Mouse (Mus musculus) layer of hippocampus, postnatal 36 days (tissue): ENCODE data around the gene Cuedc2. TPM values are rescaled to one million over a fixed set of nuclear protein-coding genes. Genes with fewer than 3 reads are reported as not detected.

ENCODE experiments used
- DNase-seq, 2 experiments: peaks; one replicate each; pipeline ENCODE4 v3.0.0; 2022
- total RNA-seq, 2 experiments: library from RNA; stranded (reverse); gene quantifications; 2 replicates each; pipeline ENCODE4 v1.2.3; 2021

Gene Cuedc2
- total RNA-seq, 2 experiments from 2014 or later = 164 to 167 TPM

- no peak for DNase-seq
These were observed 31.7 kb downstream of the Cuedc2 start for GRCm38 (mm10) chr19:46306751-46307289.

DNA sequence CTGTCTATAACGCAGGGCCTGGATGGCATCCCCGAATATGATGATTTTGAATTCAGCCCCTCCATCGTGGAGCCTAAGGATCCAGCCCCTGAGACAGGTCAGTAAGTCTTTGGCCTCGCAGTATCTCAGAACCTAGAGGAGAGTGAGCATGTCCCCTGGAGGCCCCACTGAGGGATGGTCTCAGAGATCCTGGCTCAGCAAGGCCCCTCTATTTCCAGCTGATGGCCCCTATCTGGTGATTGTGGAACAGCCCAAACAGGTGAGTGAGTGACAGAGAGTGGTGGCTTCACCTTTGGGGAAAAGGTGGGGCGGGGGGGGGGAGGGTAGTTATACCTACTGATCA, 32.3 kb downstream of the Cuedc2 start:
- no peak for DNase-seq

DNA sequence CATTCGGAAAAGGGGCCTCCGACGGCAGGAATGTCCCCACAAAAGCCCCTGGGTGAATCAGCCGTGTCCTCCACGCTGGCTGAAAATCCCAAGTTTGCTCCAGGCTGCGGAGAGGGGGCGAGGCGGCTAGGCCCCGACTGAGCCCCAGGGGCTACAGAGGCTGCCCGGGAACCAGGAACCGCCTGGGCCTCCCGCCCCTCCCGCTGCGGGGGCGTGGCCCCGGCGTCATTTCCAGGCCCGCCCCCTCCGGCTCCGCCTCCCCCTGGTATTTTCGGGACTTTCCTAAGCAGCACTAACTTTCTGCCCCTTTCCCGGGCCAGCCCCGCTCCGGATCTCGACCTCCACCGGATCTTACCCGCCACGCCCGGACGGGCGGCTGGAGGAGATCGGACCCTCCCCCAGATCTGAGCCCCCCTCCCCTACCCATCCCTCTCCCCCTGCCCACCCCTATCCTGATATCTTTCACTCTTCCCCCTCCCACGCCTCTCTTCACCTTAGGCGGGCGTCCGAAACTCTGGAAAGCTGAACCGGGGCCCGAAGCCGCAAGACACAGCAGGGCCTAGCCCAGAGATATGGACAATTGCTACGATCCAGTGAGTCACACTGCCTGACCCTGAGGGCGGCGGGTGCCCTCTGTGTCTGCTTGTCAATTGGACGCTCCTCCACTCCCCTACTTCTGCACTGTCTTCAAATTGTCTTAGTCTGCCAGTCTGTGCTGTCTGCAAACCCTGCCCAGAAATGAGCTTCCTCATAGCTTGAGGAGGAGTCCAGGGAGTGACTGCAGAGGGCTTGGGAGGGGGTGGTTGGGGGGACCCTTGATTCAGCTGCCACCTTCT, 32.9 kb downstream of the Cuedc2 start:
- DNase-seq = peak; percentile 68 to 73

DNA sequence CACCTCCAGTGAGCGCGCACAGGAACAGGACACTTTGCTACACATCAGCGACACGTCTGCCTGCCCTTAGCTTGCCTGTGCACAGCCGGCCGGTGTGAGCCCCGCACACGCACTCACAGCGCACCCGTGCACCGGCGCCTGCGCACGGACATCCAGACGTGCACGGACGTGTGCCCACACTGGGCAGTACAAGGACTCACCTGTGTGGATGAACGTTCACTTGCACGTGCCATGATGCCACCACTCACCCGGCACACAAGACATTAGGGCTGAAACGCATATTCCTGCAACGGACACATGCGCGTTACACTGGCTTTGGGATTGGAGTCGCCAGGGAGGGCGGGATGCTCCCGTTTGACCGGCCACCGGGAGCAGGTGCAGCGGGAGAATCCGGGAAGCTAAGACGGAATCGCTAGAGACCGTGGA, 33.6 kb downstream of the Cuedc2 start:
- no peak for DNase-seq

DNA sequence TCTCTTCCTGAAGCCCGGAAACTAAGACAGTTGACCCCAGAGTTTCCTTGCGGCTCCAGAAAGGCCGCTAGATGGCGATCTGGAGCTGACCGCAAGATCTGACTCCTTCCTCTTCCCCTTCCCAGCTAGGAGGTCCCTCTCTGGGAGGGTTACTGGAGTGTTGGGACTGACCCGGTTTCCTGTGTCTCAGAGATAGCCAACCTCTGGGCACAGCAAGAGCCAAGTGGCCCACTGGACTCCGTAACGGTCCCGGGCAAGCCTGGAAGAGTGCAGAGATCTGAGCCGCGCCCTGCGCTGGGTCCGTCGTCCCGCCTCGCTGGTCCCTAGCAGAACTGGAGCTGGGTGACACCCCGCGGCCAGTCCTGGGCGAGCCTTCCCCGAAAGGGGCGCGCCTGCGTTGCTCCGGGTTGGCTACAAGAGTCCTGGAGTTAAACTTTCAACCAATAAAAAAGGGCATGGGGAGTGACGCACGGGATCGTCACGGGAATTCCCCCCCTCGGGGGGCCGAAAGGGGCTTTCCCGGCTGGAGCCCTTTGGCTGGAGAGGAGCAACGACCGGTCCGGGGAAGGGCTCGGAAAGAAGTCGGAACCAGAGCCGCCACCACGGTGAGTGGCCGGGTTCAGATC, 34.2 kb downstream of the Cuedc2 start, which contains the start of gene Nfkb2:
TSS of gene Nfkb2 (plus strand) at position 105 of the 626 bp plus-strand sequence.
- DNase-seq = peak; percentile 77 to 83

GRCm38 (mm10) chr19:46303251-46304215, 35.0 kb downstream of the Cuedc2 start:
- DNase-seq = no peak

DNA sequence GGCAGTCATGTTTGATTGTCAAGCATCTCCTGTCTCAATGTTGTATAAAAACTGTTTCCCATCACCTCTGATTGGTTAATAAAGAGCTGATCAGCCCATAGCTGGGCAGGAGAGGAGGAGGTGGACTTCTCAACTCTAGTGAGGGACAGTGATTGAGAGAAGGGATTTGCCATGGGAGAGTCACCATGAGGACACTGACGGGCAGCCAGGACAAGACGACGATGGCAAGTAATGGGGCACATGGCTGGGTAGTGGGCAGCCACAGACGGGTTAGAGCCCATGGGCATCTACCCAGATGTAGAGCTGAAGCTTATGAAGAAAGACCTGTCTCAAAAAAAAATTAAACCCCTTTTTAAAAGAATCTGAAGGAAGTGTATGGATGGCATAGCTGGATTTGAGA, 36.0 kb downstream of the Cuedc2 start:
- no peak for DNase-seq

- DNase-seq = no peak
These were observed 38.0 kb downstream of the Cuedc2 start for GRCm38 (mm10) chr19:46300294-46301045.

GRCm38 (mm10) chr19:46296938-46297337, 41.6 kb downstream of the Cuedc2 start:
- DNase-seq = no peak

DNA sequence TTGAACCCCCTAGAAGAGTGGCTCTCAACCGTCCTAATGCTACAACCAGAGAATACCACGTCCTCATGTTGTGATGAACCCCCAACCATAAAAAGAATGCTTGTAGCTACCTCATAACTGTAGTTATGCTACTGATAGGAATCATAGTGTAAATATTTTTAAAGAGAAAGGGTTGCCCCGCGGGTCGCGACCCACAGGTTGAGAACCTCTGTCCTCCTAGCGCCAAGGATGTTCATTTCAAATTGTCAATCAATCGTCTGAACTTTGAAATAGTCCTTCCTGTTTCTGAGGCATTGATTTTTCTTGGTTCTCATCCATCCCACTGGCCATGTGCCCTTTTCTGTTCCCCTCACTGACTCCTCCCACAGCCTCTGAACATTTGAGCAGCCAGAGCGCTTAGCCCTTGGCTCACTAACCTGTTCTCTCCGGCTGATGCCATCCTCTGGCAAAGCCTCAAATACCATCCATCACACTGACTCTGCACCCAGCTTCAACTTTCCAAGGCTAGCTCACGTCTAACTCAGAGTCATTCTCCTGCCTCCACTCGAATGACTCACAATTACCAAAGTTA, 47.9 kb downstream of the Cuedc2 start:
- DNase-seq = no peak

GRCm38 (mm10) chr19:46287566-46287965, 50.9 kb downstream of the Cuedc2 start:
- no peak for DNase-seq

DNA sequence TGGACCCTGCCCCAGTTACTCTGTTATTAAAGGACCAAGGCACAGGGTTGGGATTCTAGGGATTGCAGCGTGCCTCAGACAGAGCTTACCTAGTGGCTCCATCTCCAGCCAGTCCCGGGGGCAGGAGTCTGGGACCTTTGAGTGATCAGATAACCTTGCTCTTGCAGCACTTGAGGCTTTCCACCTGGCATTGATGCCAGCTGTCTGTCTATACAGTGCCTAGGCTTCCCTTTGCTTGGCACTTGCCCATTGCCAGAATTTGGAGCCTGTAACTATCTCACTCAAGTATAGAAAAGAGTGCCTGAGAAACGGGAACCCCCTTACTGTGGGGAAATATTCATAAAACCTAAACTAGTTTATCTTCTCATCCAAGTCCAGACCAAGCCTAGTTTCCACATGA, 51.6 kb downstream of the Cuedc2 start:
- no peak for DNase-seq

DNA sequence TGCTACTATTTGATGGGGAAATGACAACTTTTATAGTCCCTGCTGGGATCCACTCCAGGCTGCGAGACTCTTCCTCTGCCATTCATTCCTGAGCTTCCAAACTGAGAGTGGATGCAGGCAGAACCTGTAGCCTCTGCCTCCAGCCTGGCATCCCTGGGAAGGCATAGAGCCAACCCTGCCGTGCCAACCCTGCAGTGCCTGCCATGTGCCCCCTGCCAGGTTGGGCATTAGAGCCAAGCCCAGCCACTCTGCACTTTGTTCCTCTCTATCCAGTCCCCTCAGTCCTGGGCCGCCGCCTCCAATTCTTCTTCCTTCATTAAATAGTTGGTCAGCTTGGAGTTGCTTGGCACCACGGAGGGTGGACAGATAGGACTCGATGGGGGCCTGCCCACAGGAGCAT, 52.5 kb downstream of the Cuedc2 start:
- DNase-seq = no peak

GRCm38 (mm10) chr19:46285631-46286030, 52.9 kb downstream of the Cuedc2 start:
- DNase-seq = no peak

DNA sequence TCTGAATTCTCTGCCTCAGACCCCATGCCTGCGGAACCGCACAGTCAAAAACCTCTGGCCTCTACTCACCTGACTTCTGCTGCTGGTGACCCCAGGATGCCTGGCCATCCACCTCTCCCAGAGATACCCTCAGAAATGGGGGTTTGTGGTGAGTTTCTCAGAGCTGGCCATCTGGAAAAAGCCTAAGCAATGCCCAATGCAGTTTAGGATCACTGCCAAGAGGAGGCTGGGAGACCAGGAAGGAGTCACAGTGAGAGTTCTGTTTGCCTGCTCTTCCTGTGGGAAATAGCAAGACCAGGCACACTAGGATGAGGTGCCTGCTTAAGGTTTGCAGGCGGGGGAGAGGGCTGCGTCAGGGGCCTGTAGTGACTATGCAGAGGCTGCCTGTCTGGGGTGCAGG, 53.8 kb downstream of the Cuedc2 start:
- no peak for DNase-seq

DNA sequence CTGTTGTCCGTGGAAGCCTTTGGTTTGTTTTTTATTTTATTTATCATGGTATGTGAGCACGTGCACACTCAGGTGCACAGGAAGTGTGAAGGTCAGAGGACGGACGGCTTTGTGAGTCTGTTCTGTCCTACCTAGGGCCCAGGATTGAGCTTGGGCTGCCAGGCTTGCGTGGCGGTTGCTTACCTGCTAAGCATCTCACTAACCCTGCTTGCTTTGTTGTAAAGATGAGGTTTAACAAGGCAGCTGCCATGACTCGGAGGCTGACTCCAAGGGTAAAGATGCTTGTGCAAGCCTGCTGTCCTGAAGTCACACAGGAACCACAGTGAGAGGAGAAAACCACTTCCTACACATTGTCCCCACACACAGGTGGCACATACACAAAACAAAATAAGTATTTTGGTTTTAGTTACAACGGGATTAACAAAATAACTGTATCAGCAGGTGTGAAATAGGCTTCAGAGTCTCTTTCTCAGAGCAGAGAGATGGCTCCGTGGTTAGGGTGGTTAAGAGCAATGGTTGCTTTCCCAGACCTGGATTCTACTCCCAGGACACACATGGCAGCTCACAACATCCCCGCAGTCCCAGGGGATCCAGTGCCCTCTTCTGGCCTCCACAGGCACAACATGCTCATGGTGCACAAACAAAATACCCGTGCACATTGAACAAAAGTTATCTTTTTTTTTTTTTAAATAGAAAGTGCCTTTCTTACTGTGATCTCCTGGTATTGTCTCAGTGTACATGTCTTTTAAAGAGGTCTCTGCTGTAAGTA, 56.2 kb downstream of the Cuedc2 start:
- DNase-seq = no peak
